Mouse (Mus musculus): ENCODE measurements at regions not wholly inside any gene's neighbourhood (a gene's known extent, or its start where the extent isn't known, plus 50 kb on each side); places are given as distances from the start of the nearest gene placed in this dataset.

DNA sequence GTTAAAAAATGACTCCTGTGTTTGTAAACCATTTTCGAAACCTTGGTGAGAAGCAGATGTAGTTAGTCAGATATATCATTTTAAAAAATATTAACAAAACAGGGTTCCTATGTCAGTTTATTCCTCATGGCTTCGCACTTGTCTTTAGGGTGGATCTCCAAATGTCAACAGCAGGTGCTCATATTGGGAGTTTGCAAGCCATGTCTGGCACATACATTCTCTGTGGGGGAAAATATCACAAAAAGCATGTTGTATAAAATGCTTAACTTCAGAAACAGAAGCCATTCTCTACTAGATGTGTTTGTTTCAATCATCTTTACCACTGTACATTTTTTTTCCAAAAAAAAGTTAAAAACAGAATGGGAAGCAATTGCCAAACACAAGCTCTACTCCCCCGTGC, 534.7 kb upstream of the Zic4 start:
- DNase-seq (ENCODE audit: low spot score in 2 of 2) = no peak

DNA sequence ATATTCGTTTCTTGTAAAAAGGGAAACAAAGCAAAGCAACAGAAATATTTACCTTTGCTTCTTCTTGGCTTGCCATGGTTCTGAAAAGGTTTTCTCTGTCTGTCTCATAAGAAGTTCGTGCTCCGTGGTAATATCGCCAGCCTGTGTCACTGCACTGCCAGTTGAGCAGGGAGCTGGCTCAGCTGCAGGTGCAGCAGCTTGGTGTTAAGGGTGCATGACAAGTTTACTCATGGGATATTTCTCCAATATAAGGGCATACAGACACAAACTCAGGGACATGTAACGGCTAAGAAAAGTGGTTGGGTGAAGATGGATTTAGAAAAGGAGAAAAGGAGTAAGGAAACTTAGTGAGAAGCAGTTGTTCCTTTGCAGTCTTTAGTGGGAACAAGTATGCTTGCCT, 533.5 kb upstream of the Zic4 start:
- DNase-seq (ENCODE audit: low spot score in 2 of 2) = no peak

DNA sequence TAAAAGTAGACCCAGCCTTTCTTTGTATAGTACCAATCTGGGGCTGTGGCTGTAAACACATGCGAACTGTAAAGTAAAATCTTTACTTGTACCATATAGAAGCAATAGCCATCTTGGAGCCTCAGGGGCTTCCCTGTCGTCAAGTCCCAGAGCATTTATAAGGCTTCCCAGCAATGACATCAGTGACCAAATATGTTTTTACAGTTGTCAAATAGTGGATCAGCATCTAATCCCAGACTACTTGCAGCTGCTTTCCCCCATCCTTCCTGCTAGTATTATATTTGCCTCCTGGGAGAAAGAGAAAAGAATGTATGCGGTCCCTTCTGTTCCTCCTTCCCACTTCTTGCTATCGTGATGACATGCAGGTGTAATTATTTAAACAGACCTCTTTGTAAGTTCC, 531.5 kb upstream of the Zic4 start:
- DNase-seq (ENCODE audit: low spot score in 2 of 2) = no peak

DNA sequence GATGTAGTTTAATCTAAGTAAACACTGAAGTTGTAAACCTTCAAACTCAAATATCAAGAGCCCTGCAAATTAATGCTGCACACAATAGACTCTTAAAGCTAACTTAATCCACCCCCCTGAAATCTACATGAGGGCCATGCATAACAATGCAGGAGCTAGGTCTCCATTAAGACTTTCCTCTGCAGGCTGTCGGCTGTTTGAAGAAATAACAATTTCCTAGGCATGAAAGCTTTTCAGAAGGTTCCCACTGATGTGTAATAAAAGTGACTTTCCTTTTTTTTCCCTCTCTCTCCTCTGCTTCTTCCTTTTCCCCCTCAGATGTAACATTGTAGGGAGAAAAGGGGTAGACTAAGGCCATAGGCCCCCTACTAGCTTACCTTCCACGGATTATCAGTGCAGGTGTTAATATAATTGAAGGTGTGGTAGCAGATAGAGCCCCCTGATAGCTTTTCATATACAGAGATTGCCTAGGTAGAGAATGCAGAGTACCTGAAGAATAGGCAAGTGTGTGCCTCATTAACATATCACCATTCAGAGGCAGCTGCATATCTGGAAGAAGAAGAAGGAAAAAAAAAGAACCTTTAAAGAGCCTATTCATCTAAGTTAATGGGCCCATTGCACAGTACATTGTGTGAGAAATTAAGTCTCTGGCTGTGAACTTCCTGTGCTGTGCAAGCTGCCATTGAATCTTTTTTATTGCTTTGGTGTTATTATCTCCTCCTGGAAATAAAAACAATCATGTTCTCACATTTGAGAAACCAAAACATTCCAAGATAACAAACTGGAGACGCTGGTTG, 528.3 kb upstream of the Zic4 start:
- DNase-seq (ENCODE audit: low spot score in 2 of 2) = no peak

DNA sequence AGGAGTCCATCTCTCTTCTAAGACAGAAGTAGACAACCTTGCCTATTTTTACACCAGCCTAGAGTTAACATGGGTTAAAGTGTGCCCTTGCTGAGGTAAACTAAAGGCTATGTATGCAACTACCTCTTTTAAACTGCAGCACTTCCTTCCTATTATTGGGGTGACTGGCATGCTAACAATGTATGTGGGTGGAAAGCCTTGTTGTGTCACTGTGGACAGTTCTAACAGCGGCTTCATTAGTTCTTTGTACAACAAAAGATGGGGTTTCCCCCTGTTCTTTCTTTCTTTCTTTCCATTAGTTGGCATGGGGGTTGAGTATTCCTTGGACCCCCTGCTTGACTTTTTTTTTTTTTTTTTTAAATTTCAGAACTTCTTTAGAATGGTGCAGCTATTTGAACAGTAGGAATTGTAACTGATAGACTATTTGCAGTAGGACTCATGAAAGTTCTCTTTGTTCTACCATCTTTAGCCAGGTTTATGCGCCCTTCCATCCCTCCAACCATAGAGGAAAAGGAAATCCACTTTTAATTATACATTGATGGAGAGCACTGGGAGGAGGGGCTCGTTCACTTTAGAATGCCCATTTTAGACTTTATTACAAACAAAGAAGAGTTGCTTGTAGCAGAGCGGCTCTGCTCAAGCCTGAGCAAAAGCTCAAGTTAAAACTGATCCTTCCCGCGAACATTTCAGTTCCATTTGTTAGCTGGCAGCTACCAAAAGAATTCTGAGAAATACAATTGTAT, 523.9 kb upstream of the Zic4 start:
- no peak for DNase-seq (ENCODE audit: low spot score in 2 of 2)

DNA sequence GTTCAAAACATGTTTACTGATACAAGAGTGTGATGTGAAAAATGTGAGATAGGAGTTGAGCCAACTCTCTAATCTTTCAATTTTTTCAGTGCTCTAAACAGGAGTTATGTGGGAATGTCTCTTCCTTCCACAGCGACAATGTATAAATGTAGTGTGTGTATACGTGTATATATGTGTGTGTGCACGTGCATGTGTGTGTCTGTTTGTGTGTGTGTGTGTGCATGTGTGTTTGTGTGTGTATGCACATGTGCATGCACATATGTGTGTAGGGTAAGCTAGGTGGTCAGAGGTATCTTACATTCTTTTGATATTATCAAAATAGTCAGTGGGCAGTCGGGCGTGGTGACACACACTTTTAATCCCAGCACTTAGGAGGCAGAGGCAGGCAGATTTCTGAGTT, 511.2 kb upstream of the Zic4 start:
- DNase-seq (ENCODE audit: low spot score in 2 of 2) = no peak

DNA sequence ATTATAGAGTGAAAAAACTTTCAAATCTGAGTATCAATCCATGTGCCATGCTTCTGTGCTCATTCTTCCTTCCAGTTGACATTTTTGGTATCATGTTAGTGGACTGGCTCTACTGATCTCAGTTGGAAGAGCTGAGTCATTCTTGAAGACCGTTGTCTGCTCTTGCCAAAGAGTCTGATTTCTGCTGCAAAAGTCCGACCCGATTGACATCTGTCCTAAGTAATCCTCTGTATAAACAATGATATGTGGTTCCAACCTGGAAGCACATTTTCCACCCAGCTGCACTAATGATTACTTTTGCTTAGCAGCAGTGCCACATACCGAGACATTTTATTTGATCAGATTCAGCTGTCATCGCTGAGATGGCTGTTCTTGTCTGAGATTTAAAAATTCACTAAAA, 490.6 kb upstream of the Zic4 start:
- no peak for DNase-seq (ENCODE audit: low spot score in 2 of 2)

DNA sequence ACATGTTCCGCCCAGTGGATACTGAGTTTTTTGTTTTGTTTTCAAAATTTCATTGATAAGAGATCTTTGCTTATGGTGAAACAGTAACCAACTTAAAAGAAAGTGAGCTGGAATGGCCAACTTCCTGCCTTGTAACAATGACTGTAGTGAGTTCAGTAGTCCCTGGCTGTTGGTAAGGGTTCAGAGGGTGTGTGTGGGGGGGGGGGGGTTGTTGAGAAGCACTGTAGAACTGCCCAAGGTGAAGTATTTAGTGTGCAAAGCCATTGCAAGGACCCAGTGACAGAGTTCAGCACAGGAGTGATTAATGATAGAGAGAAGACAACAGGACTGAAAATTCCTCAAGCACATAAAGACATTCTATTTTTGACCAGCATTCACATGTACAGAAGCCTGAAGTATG, 477.7 kb upstream of the Zic4 start:
- DNase-seq (ENCODE audit: low spot score in 2 of 2) = no peak

DNA sequence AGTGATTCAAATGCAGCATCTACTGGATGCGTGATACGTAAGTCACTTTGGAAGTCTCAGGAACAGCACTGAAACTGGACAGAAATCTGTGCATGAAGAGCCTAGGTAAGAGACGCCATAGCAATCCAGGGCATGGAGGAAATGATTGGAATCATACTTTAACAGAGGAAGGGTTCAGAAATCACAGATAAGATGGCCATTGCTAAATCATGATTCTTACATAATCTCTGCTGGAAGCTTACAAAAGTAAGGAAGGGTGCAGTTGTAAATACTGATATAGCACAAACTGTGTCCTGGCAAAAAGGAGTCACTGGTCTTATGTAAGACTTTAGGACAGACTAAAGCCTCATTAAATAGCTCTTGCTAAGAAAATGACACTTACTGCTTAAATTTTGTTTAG, 474.8 kb upstream of the Zic4 start:
- DNase-seq (ENCODE audit: low spot score in 2 of 2) = no peak

DNA sequence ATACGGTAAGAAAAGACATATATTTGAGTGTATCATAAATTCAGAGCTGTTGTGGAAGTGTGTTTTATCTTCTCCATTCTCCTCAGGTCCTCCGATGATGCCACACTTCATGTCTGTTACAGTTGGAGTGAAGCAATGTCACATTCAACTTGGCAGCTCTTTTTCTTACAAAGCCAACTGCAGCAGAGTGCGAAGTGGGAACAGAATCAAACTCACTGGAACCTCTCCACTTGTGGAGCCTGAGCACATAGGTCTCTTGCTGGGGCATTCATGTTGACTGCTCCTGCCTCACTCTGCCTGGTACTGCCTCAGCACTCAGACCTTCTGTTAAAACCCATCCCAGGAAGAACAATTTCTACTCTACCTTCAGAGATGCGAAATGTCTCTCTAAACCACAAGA, 471.4 kb upstream of the Zic4 start:
- no peak for DNase-seq (ENCODE audit: low spot score in 2 of 2)

DNA sequence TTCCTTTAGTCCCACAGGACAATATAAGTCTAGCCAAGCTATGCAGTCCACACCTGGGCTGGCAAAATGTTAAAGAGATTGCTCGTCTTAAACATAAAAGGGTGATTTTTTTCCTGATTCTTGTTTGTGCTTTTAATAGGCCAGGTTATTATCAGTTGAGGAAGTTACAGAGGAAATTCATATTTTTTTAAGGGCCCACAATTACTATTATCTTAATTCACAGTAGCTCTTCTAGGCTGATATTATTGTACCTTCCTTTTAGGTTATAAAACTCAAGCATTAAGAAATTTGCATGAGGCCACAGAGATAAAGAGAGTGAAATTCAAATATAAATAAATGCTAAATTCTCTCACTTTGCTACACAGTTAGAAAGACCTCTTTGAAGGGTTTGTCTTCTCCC, 469.4 kb upstream of the Zic4 start:
- no peak for DNase-seq (ENCODE audit: low spot score in 2 of 2)

DNA sequence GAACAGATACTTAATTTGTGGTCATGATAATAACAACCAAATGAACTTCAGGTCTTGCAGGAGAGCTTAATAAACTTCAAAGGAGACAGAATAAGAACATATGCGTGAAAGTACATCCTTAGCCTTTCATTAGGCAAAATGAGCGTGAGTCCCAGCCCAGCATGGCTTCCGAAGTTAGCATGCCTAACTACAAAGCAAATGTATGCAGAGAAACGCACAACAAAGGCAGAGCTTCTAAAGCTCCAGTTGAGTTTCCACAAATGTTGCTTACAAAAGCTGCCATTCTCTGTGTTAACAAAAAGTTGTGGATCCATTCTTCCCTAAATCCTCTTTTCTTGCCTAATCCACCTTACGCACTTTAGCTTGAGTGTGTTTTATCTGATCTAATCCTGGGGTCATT, 458.7 kb upstream of the Zic4 start:
- DNase-seq (ENCODE audit: low spot score in 2 of 2) = no peak

DNA sequence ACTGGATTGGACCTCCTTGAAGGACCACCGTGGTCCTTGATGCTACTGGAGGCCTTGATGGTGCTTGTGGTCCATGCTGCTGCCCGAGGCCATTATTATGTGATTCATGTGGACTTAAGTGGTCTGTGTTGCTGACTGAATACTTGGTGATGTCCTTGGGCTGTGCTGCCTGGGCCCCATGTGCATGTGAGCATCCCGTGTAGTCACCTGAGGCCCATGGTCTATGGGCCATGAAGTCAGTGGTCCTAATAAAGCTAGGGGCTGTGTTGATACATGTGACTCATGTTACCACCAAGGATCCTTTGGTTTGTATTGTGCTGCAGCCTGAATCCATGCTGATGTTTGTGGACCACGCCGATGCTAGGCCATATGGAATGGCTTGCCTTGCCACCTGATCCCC, 456.1 kb upstream of the Zic4 start:
- no peak for DNase-seq (ENCODE audit: low spot score in 2 of 2)

DNA sequence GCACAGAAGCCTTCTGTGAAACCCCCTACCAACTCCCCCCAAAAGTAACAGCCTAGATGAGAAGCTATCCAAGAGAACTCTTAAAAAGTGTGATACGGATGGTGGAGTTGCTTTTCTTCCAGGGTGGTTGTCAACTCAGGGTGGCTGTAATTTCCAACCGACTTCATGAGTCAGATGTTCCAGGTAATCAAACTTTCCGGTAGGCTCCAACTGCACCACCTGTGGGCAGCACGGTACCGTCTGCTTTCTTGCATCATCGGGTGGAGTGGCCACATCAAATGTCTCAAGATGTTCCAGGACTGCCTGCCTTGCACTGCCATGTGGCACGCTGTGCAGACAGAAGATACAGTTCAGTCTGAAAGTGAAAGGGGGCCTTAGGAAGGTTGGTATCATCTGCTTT, 455.5 kb upstream of the Zic4 start:
- DNase-seq (ENCODE audit: low spot score in 2 of 2) = no peak

DNA sequence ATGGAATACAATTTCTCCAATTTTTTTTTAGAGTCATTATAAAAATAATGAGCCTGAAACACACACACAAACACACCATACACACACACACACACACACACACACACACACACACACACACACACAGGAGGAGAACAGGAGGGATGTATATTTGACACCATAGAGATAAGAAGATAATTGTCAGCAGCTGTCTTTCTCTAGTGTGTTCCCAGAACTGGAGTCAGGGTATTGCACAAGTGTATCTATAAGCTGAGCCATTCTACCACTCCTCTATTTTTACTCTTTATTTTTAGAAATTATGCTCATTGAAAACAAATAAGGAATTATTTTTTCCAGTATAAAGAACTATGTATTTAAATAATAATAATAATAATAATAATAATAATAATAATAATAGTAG, 407.6 kb upstream of the Zic4 start:
- DNase-seq (ENCODE audit: low spot score in 2 of 2) = no peak

DNA sequence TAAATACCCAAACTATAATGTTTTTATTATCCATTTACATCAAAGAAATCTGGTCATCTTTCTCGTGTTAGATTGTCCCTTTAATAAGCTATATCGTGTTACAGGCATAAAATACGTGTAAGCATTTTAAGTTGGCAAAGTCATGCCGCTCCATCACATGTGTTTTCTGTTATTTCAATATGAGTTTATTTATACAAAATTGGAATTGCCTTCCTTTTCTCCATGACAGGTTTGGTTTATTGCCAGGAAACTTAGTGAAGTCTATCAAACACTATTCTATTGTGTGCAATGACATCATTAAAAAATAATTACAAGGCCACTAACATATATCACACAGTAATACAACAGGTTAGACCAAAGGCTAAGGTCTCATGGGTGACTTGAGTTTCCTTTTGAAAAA, 400.8 kb upstream of the Zic4 start:
- no peak for DNase-seq (ENCODE audit: low spot score in 2 of 2)

DNA sequence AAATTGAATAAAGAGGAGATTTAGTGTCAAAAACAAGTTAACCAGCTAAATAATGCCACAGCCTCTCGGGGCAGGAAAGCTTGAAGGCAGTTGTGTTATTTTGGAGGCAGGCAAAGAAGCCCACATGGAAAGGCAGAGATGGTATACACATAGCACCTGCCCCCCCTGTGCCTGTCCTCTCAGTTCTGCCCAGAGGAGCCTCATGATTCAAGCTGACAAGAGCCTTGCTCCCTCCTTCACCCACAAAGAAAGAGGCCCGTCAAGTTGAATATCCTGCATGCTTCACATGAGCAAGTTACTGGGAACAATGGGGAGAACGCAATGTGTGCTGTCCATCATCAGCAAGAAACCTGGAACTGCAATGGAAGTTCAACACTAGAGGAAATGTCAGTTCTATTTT, 398.2 kb upstream of the Zic4 start:
- no peak for DNase-seq (ENCODE audit: low spot score in 2 of 2)

DNA sequence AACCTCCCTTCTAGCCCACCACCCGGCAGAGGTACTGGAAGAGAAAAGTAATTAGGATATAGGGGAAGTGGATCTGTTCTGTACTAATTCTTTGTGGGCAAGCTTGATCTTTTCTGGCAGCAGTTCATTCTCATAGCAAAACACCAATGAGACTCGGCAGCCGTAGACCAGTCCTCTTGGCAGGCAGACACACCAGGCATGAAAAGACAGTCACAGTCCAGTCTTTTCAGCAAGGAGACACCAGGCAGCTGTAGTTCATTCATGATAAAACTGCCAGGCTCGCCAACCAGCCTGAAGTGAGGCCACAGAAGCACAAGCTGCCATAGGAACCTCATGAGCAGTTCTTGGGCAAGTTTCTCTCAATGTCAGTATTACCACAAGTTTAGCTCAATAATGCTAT, 383.5 kb upstream of the Zic4 start:
- DNase-seq (ENCODE audit: low spot score in 2 of 2) = no peak

DNA sequence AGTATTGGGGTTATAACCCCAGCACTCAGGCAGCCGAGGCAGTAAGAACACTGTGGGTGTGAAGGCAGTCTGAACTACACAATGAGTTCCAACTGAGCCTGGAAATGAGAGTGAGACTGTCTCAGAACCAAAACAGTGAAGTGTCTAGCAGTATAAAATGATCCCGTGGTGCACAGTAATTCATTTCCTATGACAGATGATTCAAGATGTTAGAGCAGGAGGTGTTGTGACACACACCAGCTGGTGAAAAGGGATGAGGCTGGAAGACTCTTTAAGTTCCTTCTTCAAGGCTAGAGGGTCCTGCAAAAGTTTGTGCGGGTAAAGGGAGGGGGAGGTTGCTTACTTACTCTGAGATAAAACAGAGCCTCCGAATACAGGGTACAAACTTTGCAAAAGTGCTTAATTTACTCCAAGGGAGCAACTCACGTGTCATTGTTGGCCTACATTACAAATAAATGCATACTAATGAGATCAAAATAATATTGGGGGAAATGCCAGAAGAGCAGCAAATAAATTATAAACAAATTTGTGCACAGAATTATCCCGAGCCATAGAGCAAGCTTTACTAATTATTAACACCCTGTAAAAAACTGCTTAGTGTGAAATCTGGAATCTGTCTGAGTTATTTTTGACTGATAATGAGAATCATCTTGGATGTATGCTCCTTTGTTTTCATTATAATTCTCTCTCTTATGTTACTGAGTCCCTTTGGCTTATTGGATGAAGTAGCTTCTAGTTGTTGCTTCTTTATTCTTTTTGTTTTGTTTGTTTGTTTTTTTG, 382.0 kb upstream of the Zic4 start:
- no peak for DNase-seq (ENCODE audit: low spot score in 2 of 2)

DNA sequence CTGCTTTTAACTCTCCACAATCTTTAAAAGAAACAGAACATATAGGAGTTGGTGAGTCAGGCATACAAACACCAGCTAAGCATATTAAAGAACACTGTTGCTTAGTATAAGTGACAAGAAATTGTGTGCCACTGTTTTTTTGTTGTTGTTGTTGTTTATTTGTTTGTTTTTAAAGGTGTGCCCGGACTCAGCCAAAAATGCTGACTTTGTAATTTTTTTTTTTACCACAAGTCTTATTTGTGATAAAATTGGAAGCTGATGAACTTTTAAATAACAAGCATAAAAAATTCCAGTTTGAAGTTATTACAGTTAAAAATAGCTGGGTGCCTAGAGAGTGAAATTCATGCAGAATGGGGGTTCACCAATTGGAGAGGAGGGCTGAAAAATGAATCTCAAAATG, 363.0 kb upstream of the Zic4 start:
- DNase-seq (ENCODE audit: low spot score in 2 of 2) = no peak

DNA sequence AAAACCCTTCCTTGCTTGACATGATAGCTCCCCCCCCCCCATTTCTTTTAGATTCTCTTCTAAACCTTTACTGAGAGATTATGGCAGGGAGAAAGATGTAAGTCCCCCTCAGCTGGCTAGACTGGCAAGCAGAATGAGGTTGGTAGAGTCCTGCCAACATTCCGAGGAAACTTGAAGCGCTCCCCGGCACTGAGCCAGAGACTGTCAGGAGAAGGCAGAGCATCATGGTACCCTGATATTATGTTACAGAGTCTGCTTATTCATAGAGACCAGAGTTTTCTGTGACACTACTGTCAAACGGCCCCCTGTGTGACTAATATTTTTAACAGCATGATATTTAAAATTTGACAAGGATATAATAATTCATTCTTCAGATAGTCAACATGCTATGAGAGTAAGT, 358.0 kb upstream of the Zic4 start:
- DNase-seq (ENCODE audit: low spot score in 2 of 2) = peak; percentile 57 to 81

DNA sequence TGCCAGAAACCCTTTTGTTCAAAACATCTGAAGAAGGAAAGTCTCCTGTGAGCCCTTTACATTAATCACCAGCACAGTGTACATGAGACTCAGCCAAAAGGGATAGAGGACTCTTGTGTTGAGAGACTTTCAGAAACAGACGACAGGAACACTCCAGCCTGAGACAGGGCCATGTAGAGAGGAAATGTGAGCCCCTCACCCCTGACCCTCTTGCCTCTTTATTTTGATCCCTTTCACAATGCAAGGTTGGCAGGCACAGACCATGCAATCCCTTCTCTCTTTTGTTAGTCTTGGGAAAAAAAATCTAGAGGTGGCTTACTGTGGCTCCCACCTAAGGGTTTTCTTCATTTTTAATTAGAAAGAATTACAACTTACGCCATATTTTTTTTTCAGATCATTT, 321.7 kb upstream of the Zic4 start:
- no peak for DNase-seq (ENCODE audit: low spot score in 2 of 2)

DNA sequence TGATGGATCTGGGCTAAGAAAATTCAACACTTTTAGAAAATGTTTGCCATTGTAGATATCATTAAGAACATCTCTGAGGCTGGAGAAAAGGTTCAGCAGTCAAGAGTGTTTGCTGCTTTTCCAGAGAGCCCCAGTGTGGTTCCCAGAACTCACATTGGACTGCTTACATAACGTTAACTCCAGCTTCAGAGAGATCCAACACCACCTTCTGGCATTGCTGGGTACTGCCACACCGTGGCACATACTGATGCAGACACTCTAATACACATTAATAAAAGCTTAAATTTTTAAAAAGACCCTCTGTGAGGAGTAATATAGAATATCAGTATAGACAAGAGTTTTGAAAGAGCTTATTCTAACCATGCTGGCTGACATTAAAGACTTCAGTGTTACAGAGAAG, 313.6 kb upstream of the Zic4 start:
- DNase-seq (ENCODE audit: low spot score in 2 of 2) = no peak
